Mouse (Mus musculus): Measurements from ENCODE around the gene Slc2a6. TPM values are rescaled to one million over a fixed set of nuclear protein-coding genes. Genes with fewer than 3 reads are reported as not detected.

Gene Slc2a6
- polyA plus RNA-seq, 1 experiment from 2014 or later, result 10.6 TPM

DNA sequence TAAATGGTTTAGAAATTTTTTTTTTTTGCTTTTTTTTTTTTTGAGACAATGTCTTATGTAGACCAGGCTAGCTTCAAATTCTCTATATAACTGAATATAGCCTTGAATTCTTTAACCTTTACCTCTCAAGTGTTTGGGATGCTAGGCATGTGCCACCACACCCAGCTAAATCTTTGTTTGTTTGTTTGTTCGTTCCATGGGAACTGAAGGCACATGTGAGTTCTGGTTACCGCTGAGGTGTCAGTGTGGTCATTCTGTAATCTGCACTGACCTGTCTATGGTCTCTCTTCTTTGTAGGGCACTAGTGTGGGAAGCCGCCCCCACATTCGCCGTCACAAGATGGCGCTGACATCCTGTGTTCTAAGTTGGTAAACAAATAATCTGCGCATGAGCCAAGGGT is 29.8 kb downstream of the Slc2a6 start:
- no peak overlapping the region for H3K4me3 ChIP-seq (ENCODE audit: low read depth, low read length)
- H3K9me3 ChIP-seq (ENCODE audit: control insufficient read depth, low read length), result no peaks in the 10 kb centered on the region
- no peaks in the 10 kb centered on the region for H3K36me3 ChIP-seq (ENCODE audit: control insufficient read depth, insufficient read depth, low read length)
- H3K4me1 ChIP-seq (ENCODE audit: control insufficient read depth, insufficient read depth, low read length), result no peaks in the 10 kb centered on the region
- H3K9ac ChIP-seq (replicated peaks; ENCODE audit: low read depth, low read length), result no peak overlapping the region
- no peaks in the 10 kb centered on the region for H3K27me3 ChIP-seq (ENCODE audit: control insufficient read depth, insufficient read depth, low read length)
- H3K4me2 ChIP-seq (ENCODE audit: low read depth, low read length), result no peak overlapping the region
- no peak for ATAC-seq (ENCODE audit: low read depth)
- WGBS, result 94% methylated on average over 6 of the region's 7 CpGs
- no peak overlapping the region for H3K27ac ChIP-seq (ENCODE audit: low read depth, low read length)

DNA sequence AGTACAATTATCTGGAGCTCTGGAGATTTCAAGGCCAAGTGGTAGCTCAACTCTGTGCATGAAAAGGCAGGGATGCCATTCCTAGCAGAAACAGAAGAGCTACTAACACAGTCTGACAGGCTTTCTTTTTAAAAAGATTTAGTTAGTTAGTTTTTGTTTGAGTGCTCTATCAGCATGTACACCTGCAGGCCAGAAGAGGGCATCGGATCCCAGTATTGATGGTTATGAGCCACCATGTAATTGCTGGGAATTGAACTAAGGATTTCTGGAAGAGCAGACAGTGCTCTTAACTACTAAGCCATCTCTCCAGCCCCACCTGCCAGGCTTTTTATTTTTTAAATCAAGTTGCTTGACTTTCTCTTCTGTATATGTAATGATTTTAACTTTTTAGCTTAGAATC is 30.3 kb downstream of the Slc2a6 start:
- Histone ChIP-seq H3K4me3 (ENCODE audit: low read depth, low read length) (no peak overlapping the region), H3K4me1 (ENCODE audit: control insufficient read depth, insufficient read depth, low read length) (no peaks in the 10 kb centered on the region), H3K9me3 (ENCODE audit: control insufficient read depth, low read length) (no peaks in the 10 kb centered on the region), H3K27me3 (ENCODE audit: control insufficient read depth, insufficient read depth, low read length) (no peaks in the 10 kb centered on the region), H3K27ac (ENCODE audit: low read depth, low read length) (no peak overlapping the region), H3K36me3 (ENCODE audit: control insufficient read depth, insufficient read depth, low read length) (no peaks in the 10 kb centered on the region), H3K4me2 (ENCODE audit: low read depth, low read length) (no peak overlapping the region), H3K9ac (replicated peaks; ENCODE audit: low read depth, low read length) (no peak overlapping the region)
- no peak for ATAC-seq (ENCODE audit: low read depth)
- 75% methylated on average over 1 of the region's 1 CpGs for WGBS

DNA sequence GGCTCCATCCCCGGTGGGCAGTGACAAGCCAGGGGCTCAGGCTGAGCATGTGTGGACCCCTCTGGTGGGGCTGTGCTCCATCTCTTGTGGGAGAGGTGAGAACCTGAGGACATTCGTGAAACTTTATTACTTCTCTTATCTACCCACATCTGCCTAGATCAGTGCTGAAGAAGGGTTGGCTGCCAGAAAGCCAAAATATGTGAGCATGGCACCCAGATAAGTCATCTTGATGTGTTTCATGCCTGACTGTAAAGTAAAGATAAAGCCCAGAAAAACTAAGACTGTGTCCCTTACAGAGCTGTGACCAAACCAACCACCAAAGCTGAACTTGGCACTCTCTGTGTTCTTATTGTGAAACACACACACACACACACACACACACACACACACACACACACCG is 33.9 kb downstream of the Slc2a6 start:
- Histone ChIP-seq H3K4me2 (ENCODE audit: low read depth, low read length) (no peak overlapping the region), H3K4me3 (ENCODE audit: low read depth, low read length) (no peak overlapping the region), H3K27ac (ENCODE audit: low read depth, low read length) (no peak overlapping the region), H3K4me1 (ENCODE audit: control insufficient read depth, insufficient read depth, low read length) (no peaks in the 10 kb centered on the region), H3K9me3 (ENCODE audit: control insufficient read depth, low read length) (no peaks in the 10 kb centered on the region), H3K36me3 (ENCODE audit: control insufficient read depth, insufficient read depth, low read length) (no peaks in the 10 kb centered on the region), H3K9ac (replicated peaks; ENCODE audit: low read depth, low read length) (no peak overlapping the region), H3K27me3 (ENCODE audit: control insufficient read depth, insufficient read depth, low read length) (no peaks in the 10 kb centered on the region)
- no peak for ATAC-seq (ENCODE audit: low read depth)
- 82% methylated on average over 3 of the region's 3 CpGs for WGBS

DNA sequence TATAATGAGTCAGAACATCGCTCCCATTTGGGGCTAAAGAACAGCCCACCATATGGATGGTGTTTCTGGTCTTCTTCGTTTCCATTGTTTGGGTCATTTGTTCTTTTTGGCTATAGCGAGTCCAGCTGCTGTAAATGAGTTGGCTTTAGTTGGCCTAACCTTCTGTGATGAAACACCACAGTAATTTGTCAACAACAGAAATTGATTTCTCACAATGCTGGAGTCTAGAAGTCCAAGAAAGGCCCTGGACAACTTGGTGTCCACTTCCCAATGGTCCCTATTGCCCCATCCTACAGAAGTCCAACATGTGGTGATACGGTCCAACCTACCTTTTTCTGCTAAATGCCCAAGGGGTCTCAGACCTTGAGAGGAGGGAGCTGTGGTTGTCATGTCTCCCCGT is 43.2 kb downstream of the Slc2a6 start:
- Histone ChIP-seq H3K4me1 (ENCODE audit: control insufficient read depth, insufficient read depth, low read length) (no peaks in the 10 kb centered on the region), H3K27ac (ENCODE audit: low read depth, low read length) (no peak overlapping the region), H3K9me3 (ENCODE audit: control insufficient read depth, low read length) (no peaks in the 10 kb centered on the region), H3K9ac (replicated peaks; ENCODE audit: low read depth, low read length) (no peak overlapping the region), H3K27me3 (ENCODE audit: control insufficient read depth, insufficient read depth, low read length) (no peaks in the 10 kb centered on the region), H3K36me3 (ENCODE audit: control insufficient read depth, insufficient read depth, low read length) (no peaks in the 10 kb centered on the region), H3K4me2 (ENCODE audit: low read depth, low read length) (no peak overlapping the region), H3K4me3 (ENCODE audit: low read depth, low read length) (no peak overlapping the region)
- WGBS, result 87% methylated on average over 5 of the region's 5 CpGs
- no peak for ATAC-seq (ENCODE audit: low read depth)

GRCm38 (mm10) chr2:26984179-26984578 is 43.6 kb downstream of the Slc2a6 start:
- H3K36me3 ChIP-seq (ENCODE audit: control insufficient read depth, insufficient read depth, low read length), result no peaks in the 10 kb centered on the region
- no peak overlapping the region for H3K9ac ChIP-seq (replicated peaks; ENCODE audit: low read depth, low read length)
- no peaks in the 10 kb centered on the region for H3K4me1 ChIP-seq (ENCODE audit: control insufficient read depth, insufficient read depth, low read length)
- H3K9me3 ChIP-seq (ENCODE audit: control insufficient read depth, low read length), result no peaks in the 10 kb centered on the region
- WGBS, result 70% methylated on average over 2 of the region's 2 CpGs
- no peak overlapping the region for H3K4me2 ChIP-seq (ENCODE audit: low read depth, low read length)
- H3K4me3 ChIP-seq (ENCODE audit: low read depth, low read length), result no peak overlapping the region
- no peak for ATAC-seq (ENCODE audit: low read depth)
- H3K27me3 ChIP-seq (ENCODE audit: control insufficient read depth, insufficient read depth, low read length), result no peaks in the 10 kb centered on the region
- no peak overlapping the region for H3K27ac ChIP-seq (ENCODE audit: low read depth, low read length)

- no peak overlapping the region for H3K4me2 ChIP-seq (ENCODE audit: low read depth, low read length)
- H3K4me3 ChIP-seq (ENCODE audit: low read depth, low read length), result no peak overlapping the region
- H3K9ac ChIP-seq (replicated peaks; ENCODE audit: low read depth, low read length), result no peak overlapping the region
- H3K27ac ChIP-seq (ENCODE audit: low read depth, low read length), result no peak overlapping the region
- H3K27me3 ChIP-seq (ENCODE audit: control insufficient read depth, insufficient read depth, low read length), result no peaks in the 10 kb centered on the region
- H3K36me3 ChIP-seq (ENCODE audit: control insufficient read depth, insufficient read depth, low read length), result no peaks in the 10 kb centered on the region
- no peaks in the 10 kb centered on the region for H3K9me3 ChIP-seq (ENCODE audit: control insufficient read depth, low read length)
- WGBS, result 70% methylated on average over 1 of the region's 1 CpGs
- H3K4me1 ChIP-seq (ENCODE audit: control insufficient read depth, insufficient read depth, low read length), result no peaks in the 10 kb centered on the region
- no peak for ATAC-seq (ENCODE audit: low read depth)
These were observed 47.4 kb downstream of the Slc2a6 start for GRCm38 (mm10) chr2:26980361-26980760.

GRCm38 (mm10) chr2:26973960-26974359 is 53.8 kb downstream of the Slc2a6 start:
- ATAC-seq (ENCODE audit: low read depth), result no peak
- Histone ChIP-seq H3K9me3 (ENCODE audit: control insufficient read depth, low read length) (no peaks in the 10 kb centered on the region), H3K27ac (ENCODE audit: low read depth, low read length) (no peak overlapping the region), H3K27me3 (ENCODE audit: control insufficient read depth, insufficient read depth, low read length) (no peaks in the 10 kb centered on the region), H3K4me2 (ENCODE audit: low read depth, low read length) (no peak overlapping the region), H3K4me3 (ENCODE audit: low read depth, low read length) (no peak overlapping the region), H3K9ac (replicated peaks; ENCODE audit: low read depth, low read length) (no peak overlapping the region), H3K4me1 (ENCODE audit: control insufficient read depth, insufficient read depth, low read length) (no peaks in the 10 kb centered on the region), H3K36me3 (ENCODE audit: control insufficient read depth, insufficient read depth, low read length) (no peaks in the 10 kb centered on the region)
- 62% methylated on average over 4 of the region's 4 CpGs for WGBS

DNA sequence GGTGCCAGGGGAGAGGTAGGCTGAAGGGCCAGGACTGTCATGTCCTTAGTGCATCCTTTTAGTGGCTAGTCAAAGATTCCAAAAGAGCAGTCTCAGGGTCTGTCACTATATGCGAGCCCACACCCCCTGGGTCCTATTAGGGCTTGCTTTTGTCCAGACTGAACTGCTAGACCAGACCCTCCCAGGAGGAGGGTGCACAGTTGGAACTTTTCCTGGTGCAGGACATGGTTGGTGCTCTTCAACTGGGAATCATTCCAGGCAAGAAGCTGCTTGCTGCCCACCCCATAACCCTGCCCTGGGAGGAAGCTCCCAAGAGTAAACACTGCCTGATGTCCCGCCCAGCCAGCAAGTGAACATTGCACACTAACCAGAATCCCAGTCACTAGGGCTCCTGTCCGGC is 54.7 kb downstream of the Slc2a6 start, which contains the start of gene Adamts13:
Gene Adamts13, plus strand, starts transcription at position 301 of the 400 bp plus-strand sequence.
- Histone ChIP-seq H3K4me3 (ENCODE audit: low read depth, low read length) (no peak within 1 kb of the TSS), H3K4me1 (ENCODE audit: control insufficient read depth, insufficient read depth, low read length) (no peaks in the 10 kb centered on the region), H3K27ac (ENCODE audit: low read depth, low read length) (no peak within 1 kb of the TSS), H3K36me3 (ENCODE audit: control insufficient read depth, insufficient read depth, low read length) (no peaks in the 10 kb centered on the region), H3K27me3 (ENCODE audit: control insufficient read depth, insufficient read depth, low read length) (no peaks in the 10 kb centered on the region), H3K9me3 (ENCODE audit: control insufficient read depth, low read length) (no peaks in the 10 kb centered on the region), H3K9ac (replicated peaks; ENCODE audit: low read depth, low read length) (no peak within 1 kb of the TSS), H3K4me2 (ENCODE audit: low read depth, low read length) (no peak within 1 kb of the TSS)
- WGBS, result 80% methylated on average over 3 of the region's 3 CpGs
- ATAC-seq (ENCODE audit: low read depth), result no peak
